Mouse (Mus musculus) liver, embryonic 14.5 days (tissue): ENCODE results near the gene Aak1. TPM values are rescaled to one million over a fixed set of nuclear protein-coding genes. Genes with fewer than 3 reads are reported as not detected.

Source experiments
- ATAC-seq: fragments of 200-750 bp; cut with Nextera tagmentation; 2 replicates; pipeline ENCODE4 v1.8.0; 2017; ENCODE audit warnings: moderate number of reproducible peaks, mild to moderate bottlenecking, moderate library complexity; ENCODE audit not compliant: insufficient read depth
- DNase-seq, 3 experiments: peaks; one replicate each; pipeline ENCODE4 v3.0.0-alpha.2; 2012 to 2013; ENCODE audit warnings: low read depth in 3 of 3, low spot score in 3 of 3
- H3K27ac ChIP-seq: fragments of 300-500 bp; sonication (generic); 2 replicates; pipeline ENCODE4 v1.5.1; 2014; ENCODE audit warnings: moderate library complexity, mild to moderate bottlenecking, control low read depth, inconsistent platforms
- H3K27me3 ChIP-seq: fragments of 300-500 bp; sonication (generic); 2 replicates; pipeline ENCODE4 v1.6.1; 2014; ENCODE audit warnings: mild to moderate bottlenecking, low read length, moderate library complexity; ENCODE audit not compliant: control insufficient read depth, insufficient read depth
- H3K36me3 ChIP-seq: fragments of 300-500 bp; sonication (generic); replicated peaks from 2 replicates; pipeline ENCODE4 v1.6.1; 2014; ENCODE audit warnings: low read depth; ENCODE audit not compliant: control insufficient read depth, insufficient read depth
- H3K4me1 ChIP-seq, 2 experiments: fragments of 200-500 bp in 1 of 2; fragments of 300-500 bp in 1 of 2; sonication (generic) in 1 of 2; replicated peaks; 2 replicates each; pipeline ENCODE4 v1.6.1; 2012 to 2014; ENCODE audit warnings: antibody characterized with exemption in 1 of 2, inconsistent platforms in 1 of 2, low read length in 1 of 2; ENCODE audit not compliant: control insufficient read depth in 2 of 2, insufficient read depth in 2 of 2
- H3K4me2 ChIP-seq: fragments of 300-500 bp; sonication (generic); 2 replicates; pipeline ENCODE4 v1.6.1; 2014; ENCODE audit warnings: low read depth, mild to moderate bottlenecking, control low read depth, moderate library complexity
- H3K4me3 ChIP-seq, 2 experiments: fragments of 200-500 bp in 1 of 2; fragments of 300-500 bp in 1 of 2; sonication (generic) in 1 of 2; 2 replicates each; pipeline ENCODE4 v1.5.1; 2012 to 2014; ENCODE audit warnings: low read depth in 2 of 2, low read length in 2 of 2, mild to moderate bottlenecking in 2 of 2, control low read depth in 1 of 2, inconsistent platforms in 1 of 2, moderate library complexity in 1 of 2; ENCODE audit not compliant: insufficient read depth in 1 of 2
- H3K9ac ChIP-seq: fragments of 300-500 bp; sonication (generic); replicated peaks from 2 replicates; pipeline ENCODE4 v1.6.1; 2014; ENCODE audit warnings: mild to moderate bottlenecking, control low read depth, moderate library complexity
- H3K9me3 ChIP-seq: fragments of 300-500 bp; sonication (generic); 2 replicates; pipeline ENCODE4 v1.6.1; 2016; ENCODE audit warnings: low read length, mixed read lengths; ENCODE audit not compliant: control insufficient read depth
- CTCF ChIP-seq: IDR thresholded peaks from 2 replicates; pipeline ENCODE4 v1.5.1; 2016; ENCODE audit warnings: antibody characterized with exemption, low read depth, control low read depth
- EP300 ChIP-seq: IDR thresholded peaks from 2 replicates; pipeline ENCODE4 v1.6.1; 2016; ENCODE audit warnings: antibody characterized with exemption, low read depth
- WGBS: fragments of 180-500 bp; shearing (Covaris S2); extraction: QIAGEN DNeasy Blood & Tissue Kit; methylation state at CpG from one replicate; pipeline ENCODE4 v1.1.7; 2014; ENCODE audit not compliant: insufficient replicate concordance; 5-methylcytosine and 5-hydroxymethylcytosine counted together
- polyA plus RNA-seq, 2 experiments: library from polyadenylated mRNA; depleted of rRNA in 1 of 2; stranded (reverse) in 1 of 2; unstranded in 1 of 2; fragments of >200 nt; fragmentation: Nextera tagmentation in 1 of 2; extraction: Ambion mirVana in 1 of 2; gene quantifications; 2 replicates each; pipeline versions ENCODE4 v1.2.1 to v1.2.3; 2012 to 2014

The Aak1 gene
- polyA plus RNA-seq, 2 experiments = 2.4 to 4.2 TPM

- DNase-seq (peak; percentile 86 to 89 (median 86)), ATAC-seq (peak; percentile 98)
- Histone ChIP-seq H3K9ac (peak overlapping the region; percentile 76), H3K4me3 (peak overlapping the region; percentile 63 to 95), H3K27ac (peak overlapping the region; percentile 52), H3K4me2 (peak overlapping the region; percentile 72), H3K27me3 (no peaks in the 10 kb centered on the region), H3K36me3 (no peaks in the 10 kb centered on the region), H3K9me3 (no peaks in the 10 kb centered on the region), H3K4me1 (peaks cover 13 to 16% of the 10 kb centered on the region in 2 experiments)
- TF ChIP-seq CTCF = no peak
- TF ChIP-seq EP300 = no peak
- under 1% methylated on average over 36 of the region's 36 CpGs for WGBS
Observed at GRCm38 (mm10) chr6:87009692-87010328, 160.5 kb downstream of the Aak1 start.

- ATAC-seq (no peak), DNase-seq (peak; percentile 28 to 46 (median 44))
- Histone ChIP-seq H3K4me3 (no peak overlapping the region), H3K9ac (no peak overlapping the region), H3K36me3 (peaks cover 22% of the 10 kb centered on the region), H3K27ac (no peak overlapping the region), H3K4me2 (no peak overlapping the region), H3K9me3 (no peaks in the 10 kb centered on the region), H3K4me1 (peaks cover 1 to 5% of the 10 kb centered on the region in 2 experiments; a peak in 3 of 4 replicates), H3K27me3 (no peaks in the 10 kb centered on the region)
- 51% methylated on average over 4 of the region's 4 CpGs for WGBS
- no peak for TF ChIP-seq EP300
- TF ChIP-seq CTCF = peak; percentile 74
Observed at GRCm38 (mm10) chr6:87016916-87017315, 167.6 kb downstream of the Aak1 start.

- no peak overlapping the region for H3K4me3 ChIP-seq
- no peak overlapping the region for H3K4me2 ChIP-seq
- TF ChIP-seq EP300 (no peak), CTCF (no peak)
- ATAC-seq (no peak), DNase-seq (no peak)
- no peaks in the 10 kb centered on the region for H3K27me3 ChIP-seq
- no peak overlapping the region for H3K27ac ChIP-seq
- no peak overlapping the region for H3K9ac ChIP-seq
- peaks cover 22% of the 10 kb centered on the region for H3K36me3 ChIP-seq
- WGBS = 80% methylated on average over 8 of the region's 8 CpGs
- no peaks in the 10 kb centered on the region for H3K4me1 ChIP-seq
- H3K9me3 ChIP-seq = no peaks in the 10 kb centered on the region
Observed at GRCm38 (mm10) chr6:87018874-87019273, 169.6 kb downstream of the Aak1 start.

GRCm38 (mm10) chr6:87021791-87022190 is 172.5 kb downstream of the Aak1 start:
- TF ChIP-seq EP300 (no peak), CTCF (no peak)
- no peak for ATAC-seq
- H3K4me3 ChIP-seq = no peak overlapping the region
- peaks cover 0 to under 1% of the 10 kb centered on the region in 2 experiments; a peak in 2 of 4 replicates for H3K4me1 ChIP-seq
- DNase-seq = no peak
- H3K9ac ChIP-seq = no peak overlapping the region
- H3K4me2 ChIP-seq = no peak overlapping the region
- H3K27me3 ChIP-seq = no peaks in the 10 kb centered on the region
- WGBS = 86% methylated on average over 12 of the region's 12 CpGs
- peaks cover 22% of the 10 kb centered on the region for H3K36me3 ChIP-seq
- H3K27ac ChIP-seq = no peak overlapping the region
- no peaks in the 10 kb centered on the region for H3K9me3 ChIP-seq

GRCm38 (mm10) chr6:87026980-87027379 is 177.7 kb downstream of the Aak1 start:
- Histone ChIP-seq H3K4me3 (no peak overlapping the region), H3K9me3 (no peaks in the 10 kb centered on the region), H3K4me1 (peaks cover 0 to 3% of the 10 kb centered on the region in 2 experiments; a peak in 2 of 4 replicates), H3K36me3 (no peaks in the 10 kb centered on the region; the same call in 1 of the 2 replicates), H3K4me2 (no peak overlapping the region), H3K27ac (no peak overlapping the region), H3K27me3 (no peaks in the 10 kb centered on the region), H3K9ac (no peak overlapping the region)
- ATAC-seq (no peak), DNase-seq (no peak)
- TF ChIP-seq CTCF (no peak), EP300 (no peak)
- WGBS = 33% methylated on average over 7 of the region's 7 CpGs
